Mouse (Mus musculus) liver, embryonic 13.5 days (tissue): Measurements from ENCODE around the gene Dusp8. TPM values are rescaled to one million over a fixed set of nuclear protein-coding genes. Genes with fewer than 3 reads are reported as not detected.

Experiments
- ATAC-seq: fragments of 200-750 bp; cut with Nextera tagmentation; 2 replicates; pipeline ENCODE4 v1.8.0; 2017; ENCODE audit warnings: low read depth, mild to moderate bottlenecking, moderate number of reproducible peaks, moderate library complexity
- DNase-seq: peaks from one replicate; pipeline ENCODE4 v3.0.0; 2022
- H3K27ac ChIP-seq: fragments of 300-500 bp; sonication (generic); 2 replicates; pipeline ENCODE4 v1.5.1; 2015; ENCODE audit warnings: moderate library complexity, mild to moderate bottlenecking, inconsistent platforms
- H3K27me3 ChIP-seq: fragments of 300-500 bp; sonication (generic); 2 replicates; pipeline ENCODE4 v1.6.1; 2015; ENCODE audit warnings: mild to moderate bottlenecking, inconsistent platforms
- H3K36me3 ChIP-seq: fragments of 300-500 bp; sonication (generic); 2 replicates; pipeline ENCODE4 v1.6.1; 2015; ENCODE audit warnings: mild to moderate bottlenecking, inconsistent platforms
- H3K4me1 ChIP-seq: fragments of 300-500 bp; sonication (generic); replicated peaks from 2 replicates; pipeline ENCODE4 v1.6.1; 2015; ENCODE audit warnings: inconsistent platforms
- H3K4me2 ChIP-seq: fragments of 300-500 bp; sonication (generic); 2 replicates; pipeline ENCODE4 v1.6.1; 2015; ENCODE audit warnings: inconsistent platforms, mild to moderate bottlenecking, moderate library complexity
- H3K4me3 ChIP-seq: fragments of 300-500 bp; sonication (generic); replicated peaks from 2 replicates; pipeline ENCODE4 v1.5.1; 2015; ENCODE audit warnings: mild to moderate bottlenecking, inconsistent platforms
- H3K9ac ChIP-seq: fragments of 300-500 bp; sonication (generic); 2 replicates; pipeline ENCODE4 v1.6.1; 2015; ENCODE audit warnings: mild to moderate bottlenecking, inconsistent platforms
- H3K9me3 ChIP-seq: fragments of 300-500 bp; sonication (generic); replicated peaks from 2 replicates; pipeline ENCODE4 v1.6.1; 2016; ENCODE audit warnings: inconsistent platforms
- WGBS: fragments of 180-500 bp; shearing (Covaris S2); methylation state at CpG from one replicate; pipeline ENCODE4 v1.1.7; 2015; ENCODE audit not compliant: insufficient replicate concordance; 5-methylcytosine and 5-hydroxymethylcytosine counted together
- polyA plus RNA-seq: library from polyadenylated mRNA; unstranded; fragments of >200 nt; fragmentation: Nextera tagmentation; extraction: Ambion mirVana; gene quantifications from 2 replicates; pipeline ENCODE4 v1.2.1, GENCODE M21; 2015

Dusp8 gene
- polyA plus RNA-seq, 1 experiment from 2014 or later = 4.4 TPM

GRCm38 (mm10) chr7:142084395-142084794 is 11.2 kb downstream of the Dusp8 start:
- H3K4me3 ChIP-seq = no peak overlapping the region
- H3K27ac ChIP-seq = peak overlapping the region; percentile 98; the same call in 1 of the 2 replicates
- DNase-seq (no peak), ATAC-seq (no peak)
- no peaks in the 10 kb centered on the region for H3K9me3 ChIP-seq
- peaks cover 72% of the 10 kb centered on the region for H3K27me3 ChIP-seq
- WGBS = 22% methylated on average over 5 of the region's 5 CpGs
- 0 out of 2 replicates have a peak overlapping the region, but pooled peaks have one; percentile 8 for H3K4me2 ChIP-seq
- H3K9ac ChIP-seq = peak overlapping the region; percentile 75
- peaks cover 74% of the 10 kb centered on the region for H3K4me1 ChIP-seq
- H3K36me3 ChIP-seq = peaks cover 61% of the 10 kb centered on the region

GRCm38 (mm10) chr7:142083588-142084317 is 11.9 kb downstream of the Dusp8 start:
- peaks cover 72% of the 10 kb centered on the region for H3K27me3 ChIP-seq
- no peaks in the 10 kb centered on the region for H3K9me3 ChIP-seq
- peaks cover 60% of the 10 kb centered on the region for H3K36me3 ChIP-seq
- peaks cover 67% of the 10 kb centered on the region for H3K4me1 ChIP-seq
- no peak overlapping the region for H3K4me3 ChIP-seq
- 34% methylated on average over 12 of the region's 12 CpGs for WGBS
- DNase-seq = no peak
- no peak overlapping the region for H3K4me2 ChIP-seq
- 0 out of 2 replicates have a peak overlapping the region, but pooled peaks have one; percentile 75 for H3K9ac ChIP-seq
- ATAC-seq = no peak
- no peak overlapping the region for H3K27ac ChIP-seq

DNA sequence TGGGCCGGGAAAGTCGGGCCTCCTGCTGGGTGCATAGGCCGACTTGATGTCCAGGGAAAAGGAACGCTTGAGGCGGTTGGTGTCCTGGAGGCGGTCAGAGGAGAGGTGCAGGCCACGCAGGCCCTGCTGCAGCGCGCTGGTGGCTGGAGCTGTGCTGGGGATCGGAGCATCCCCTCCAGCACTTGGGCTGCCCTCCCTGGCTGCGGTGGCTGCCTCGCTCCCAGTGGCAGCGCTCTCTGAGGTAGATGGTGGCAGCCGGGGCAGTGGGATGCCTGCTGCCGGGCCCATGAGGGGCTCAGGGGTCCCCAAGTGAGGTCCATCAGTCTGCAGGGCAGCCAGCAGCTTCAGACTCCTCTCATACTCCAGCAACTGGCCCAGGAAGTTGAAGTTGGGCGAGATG is 13.0 kb downstream of the Dusp8 start:
- Histone ChIP-seq H3K4me3 (peak overlapping the region; percentile 29; the same call in 1 of the 2 replicates), H3K36me3 (peaks cover 52% of the 10 kb centered on the region), H3K9ac (no peak overlapping the region), H3K27me3 (peaks cover 77% of the 10 kb centered on the region), H3K4me2 (peak overlapping the region; percentile 38; the same call in 1 of the 2 replicates), H3K27ac (no peak overlapping the region), H3K9me3 (no peaks in the 10 kb centered on the region), H3K4me1 (peaks cover 61% of the 10 kb centered on the region)
- ATAC-seq (no peak), DNase-seq (no peak)
- WGBS = 25% methylated on average over 16 of the region's 16 CpGs

DNA sequence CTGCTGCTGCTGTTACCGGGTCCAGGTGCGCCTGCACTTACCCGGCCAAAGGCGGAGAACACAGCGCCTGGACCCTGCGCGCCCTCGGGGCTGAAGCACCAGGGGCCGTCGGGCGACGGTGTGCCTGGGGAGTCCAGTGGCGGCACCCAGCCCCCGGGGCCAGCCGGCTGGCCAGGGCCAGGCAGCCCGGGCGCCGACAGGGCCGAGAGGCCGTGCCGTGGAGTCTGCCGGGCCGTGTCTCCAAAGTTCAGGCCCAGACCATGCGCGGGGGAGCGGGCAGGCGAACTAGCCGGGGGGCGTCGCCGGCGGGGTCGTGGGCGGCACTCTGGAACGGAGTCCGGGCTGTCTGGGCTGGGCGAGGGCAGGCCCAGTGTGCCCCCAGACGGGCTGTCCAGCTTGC is 13.5 kb downstream of the Dusp8 start:
- DNase-seq (no peak), ATAC-seq (no peak)
- peaks cover 81% of the 10 kb centered on the region for H3K27me3 ChIP-seq
- H3K4me3 ChIP-seq = peak overlapping the region; percentile 29
- peaks cover 57% of the 10 kb centered on the region for H3K4me1 ChIP-seq
- H3K36me3 ChIP-seq = peaks cover 52% of the 10 kb centered on the region
- H3K9ac ChIP-seq = no peak overlapping the region
- WGBS = 5% methylated on average over 26 of the region's 38 CpGs
- no peak overlapping the region for H3K27ac ChIP-seq
- H3K9me3 ChIP-seq = no peaks in the 10 kb centered on the region
- peak overlapping the region; percentile 38 for H3K4me2 ChIP-seq

DNA sequence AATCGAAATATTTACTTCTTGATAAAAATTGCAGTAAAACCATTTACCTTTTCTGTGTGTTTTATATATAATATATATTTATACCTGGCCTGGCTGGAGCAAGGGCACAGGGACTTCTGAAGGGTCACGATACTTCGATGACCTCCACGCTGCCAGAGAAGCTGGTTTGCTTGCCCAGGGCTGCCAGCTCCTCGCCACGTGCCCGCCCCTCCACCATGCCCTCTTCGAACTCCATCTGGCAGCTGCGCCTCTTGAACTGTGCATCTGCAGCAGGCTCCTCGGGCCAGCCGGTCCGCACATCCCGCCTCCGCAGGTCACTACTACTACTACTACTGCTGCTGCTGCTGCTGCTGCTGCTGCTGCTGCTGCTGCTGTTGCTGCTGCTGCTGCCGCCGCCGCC is 13.9 kb downstream of the Dusp8 start:
- Histone ChIP-seq H3K4me2 (peak overlapping the region; percentile 38), H3K27ac (no peak overlapping the region), H3K36me3 (peaks cover 52% of the 10 kb centered on the region), H3K9ac (no peak overlapping the region), H3K4me3 (peak overlapping the region; percentile 29; the same call in 1 of the 2 replicates), H3K4me1 (peaks cover 55% of the 10 kb centered on the region), H3K9me3 (no peaks in the 10 kb centered on the region), H3K27me3 (peaks cover 85% of the 10 kb centered on the region)
- no peak for ATAC-seq
- no peak for DNase-seq
- WGBS = 28% methylated on average over 17 of the region's 17 CpGs

DNA sequence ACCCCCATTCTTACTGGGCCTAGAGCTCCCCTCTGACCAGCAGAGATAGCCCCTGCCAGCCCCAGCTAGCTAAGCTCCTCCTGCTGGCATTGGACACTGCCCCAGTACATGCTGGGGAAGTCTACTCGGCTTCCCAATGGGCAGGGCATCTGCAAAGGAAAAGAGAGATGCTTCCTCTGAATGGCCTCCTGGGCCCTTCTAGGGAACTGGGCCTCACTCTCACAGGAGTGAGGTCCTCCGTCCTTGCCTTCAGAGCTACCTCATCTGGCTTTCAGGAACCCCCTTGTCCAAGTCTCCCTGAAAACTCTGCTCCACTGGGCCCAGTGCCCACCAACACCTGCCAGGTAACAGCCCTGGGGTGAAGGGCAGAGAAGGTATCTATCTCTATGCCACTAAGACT is 14.8 kb downstream of the Dusp8 start:
- WGBS = 44% methylated on average over 2 of the region's 2 CpGs
- H3K36me3 ChIP-seq = peaks cover 51% of the 10 kb centered on the region
- H3K27me3 ChIP-seq = peaks cover 92% of the 10 kb centered on the region
- no peak overlapping the region for H3K4me3 ChIP-seq
- H3K9me3 ChIP-seq = no peaks in the 10 kb centered on the region
- H3K4me2 ChIP-seq = no peak overlapping the region
- H3K27ac ChIP-seq = no peak overlapping the region
- no peak for DNase-seq
- no peak overlapping the region for H3K9ac ChIP-seq
- ATAC-seq = no peak
- peaks cover 46% of the 10 kb centered on the region for H3K4me1 ChIP-seq

GRCm38 (mm10) chr7:142079365-142079764 is 16.3 kb downstream of the Dusp8 start:
- no peaks in the 10 kb centered on the region for H3K9me3 ChIP-seq
- H3K4me3 ChIP-seq = no peak overlapping the region
- H3K36me3 ChIP-seq = peaks cover 36% of the 10 kb centered on the region
- H3K27ac ChIP-seq = no peak overlapping the region
- peaks cover 31% of the 10 kb centered on the region for H3K4me1 ChIP-seq
- ATAC-seq = no peak
- no peak overlapping the region for H3K9ac ChIP-seq
- WGBS = 35% methylated on average over 5 of the region's 5 CpGs
- no peak overlapping the region for H3K4me2 ChIP-seq
- peaks cover 98% of the 10 kb centered on the region for H3K27me3 ChIP-seq
- DNase-seq = no peak

- no peak overlapping the region for H3K4me2 ChIP-seq
- H3K9ac ChIP-seq = no peak overlapping the region
- no peak for DNase-seq
- no peak overlapping the region for H3K27ac ChIP-seq
- no peaks in the 10 kb centered on the region for H3K9me3 ChIP-seq
- no peak for ATAC-seq
- H3K4me1 ChIP-seq = peaks cover 14% of the 10 kb centered on the region
- no peak overlapping the region for H3K4me3 ChIP-seq
- WGBS = 42% methylated on average over 3 of the region's 3 CpGs
- H3K27me3 ChIP-seq = peaks cover 82% of the 10 kb centered on the region
- H3K36me3 ChIP-seq = peaks cover 14% of the 10 kb centered on the region
Observed at GRCm38 (mm10) chr7:142077138-142077537, 18.5 kb downstream of the Dusp8 start.

DNA sequence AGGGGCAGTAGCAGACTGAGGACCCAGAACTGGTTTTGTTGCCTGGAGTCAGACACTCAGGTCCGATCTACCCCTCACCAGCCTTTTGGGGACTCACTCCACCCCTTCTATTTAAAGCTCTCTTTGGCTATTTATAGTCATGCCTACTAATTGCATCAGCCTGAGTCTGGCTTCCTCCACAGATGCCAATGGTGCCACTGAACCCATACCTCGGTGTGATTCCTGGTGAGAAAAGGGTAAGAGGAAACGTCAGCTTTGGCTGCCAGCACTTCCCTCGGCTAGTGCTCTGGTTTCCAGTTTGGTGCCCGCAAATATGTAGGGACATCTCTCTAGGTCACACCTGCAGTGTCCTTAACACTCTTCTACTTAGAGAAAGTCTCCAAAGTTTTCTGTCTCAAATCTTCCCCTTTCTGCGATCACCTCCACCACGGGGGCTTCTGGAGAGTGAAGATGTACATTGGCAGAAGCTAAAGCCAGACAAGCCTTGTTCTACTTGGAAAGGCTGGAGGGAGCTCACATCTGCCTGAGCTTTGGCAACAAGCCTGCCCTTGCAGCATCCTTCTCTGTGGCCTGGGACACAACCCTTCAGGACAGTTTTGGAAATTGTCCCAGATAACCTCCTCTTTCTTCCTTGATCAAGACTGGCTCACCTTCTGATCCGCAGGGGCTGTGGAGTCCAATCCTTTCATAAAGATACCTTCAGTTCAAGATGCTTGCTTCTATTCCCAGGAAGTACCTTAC is 21.3 kb downstream of the Dusp8 start:
- Histone ChIP-seq H3K27ac (no peak overlapping the region), H3K4me2 (no peak overlapping the region), H3K4me1 (peaks cover 13% of the 10 kb centered on the region), H3K27me3 (peaks cover 75% of the 10 kb centered on the region), H3K4me3 (no peak overlapping the region), H3K9me3 (no peaks in the 10 kb centered on the region), H3K36me3 (no peaks in the 10 kb centered on the region), H3K9ac (no peak overlapping the region)
- ATAC-seq = no peak
- WGBS = 45% methylated on average over 8 of the region's 8 CpGs
- DNase-seq = no peak

DNA sequence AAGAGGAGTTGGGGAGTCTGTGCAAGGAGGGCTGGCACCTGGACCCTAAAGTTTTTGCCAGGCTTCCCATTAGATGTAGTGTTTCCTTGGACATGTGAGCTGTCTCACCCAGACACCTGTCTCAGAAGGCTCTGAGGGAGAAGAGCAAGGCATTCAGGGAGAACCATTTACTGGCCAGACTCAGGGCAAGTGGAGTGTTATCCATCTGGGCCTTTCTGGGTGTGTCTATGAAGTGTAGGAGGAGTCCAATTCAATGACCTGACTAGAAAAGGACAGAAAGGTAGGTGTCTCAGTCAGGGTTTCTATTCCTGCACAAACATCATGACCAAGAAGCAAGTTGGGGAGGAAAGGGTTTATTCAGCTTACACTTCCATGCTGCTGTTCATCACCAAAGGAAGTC is 23.9 kb downstream of the Dusp8 start:
- peaks cover 8% of the 10 kb centered on the region for H3K4me1 ChIP-seq
- no peaks in the 10 kb centered on the region for H3K36me3 ChIP-seq
- H3K27me3 ChIP-seq = peaks cover 64% of the 10 kb centered on the region
- no peak overlapping the region for H3K4me3 ChIP-seq
- no peak overlapping the region for H3K4me2 ChIP-seq
- no peaks in the 10 kb centered on the region for H3K9me3 ChIP-seq
- no peak overlapping the region for H3K27ac ChIP-seq
- DNase-seq (no peak), ATAC-seq (no peak)
- H3K9ac ChIP-seq = no peak overlapping the region

- no peaks in the 10 kb centered on the region for H3K9me3 ChIP-seq
- ATAC-seq (peak; percentile 57), DNase-seq (no peak)
- WGBS = 8% methylated on average over 10 of the region's 10 CpGs
- no peak overlapping the region for H3K9ac ChIP-seq
- peaks cover 63% of the 10 kb centered on the region for H3K27me3 ChIP-seq
- no peaks in the 10 kb centered on the region for H3K36me3 ChIP-seq
- no peak overlapping the region for H3K4me3 ChIP-seq
- no peak overlapping the region for H3K27ac ChIP-seq
- peaks cover 8% of the 10 kb centered on the region for H3K4me1 ChIP-seq
- peak overlapping the region; percentile 29 for H3K4me2 ChIP-seq
Observed at GRCm38 (mm10) chr7:142071212-142071578, 24.4 kb downstream of the Dusp8 start.
